Mouse (Mus musculus) liver, adult 2 months (tissue): ENCODE results near the gene Vmn1r38. TPM values are rescaled to one million over a fixed set of nuclear protein-coding genes. Genes with fewer than 3 reads are reported as not detected.
"Not testable (repeated sequence)": the region's sequence is repeated elsewhere in the genome, so short reads cannot be mapped to it uniquely, and the experiment has no call there.

Source experiments
- DNase-seq: peaks from one replicate; pipeline ENCODE4 v3.0.0-alpha.2; 2011; ENCODE audit warnings: low read depth, low spot score; ENCODE audit errors: extremely low read depth
- H3K27ac ChIP-seq: fragments of 200-500 bp; replicated peaks from 2 replicates; pipeline ENCODE4 v1.5.1; 2012; ENCODE audit warnings: low read depth, mild to moderate bottlenecking, control low read depth, inconsistent platforms, low read length; ENCODE audit not compliant: insufficient read depth
- H3K27me3 ChIP-seq: fragments of 200-500 bp; 2 replicates; pipeline ENCODE4 v1.6.1; 2012; ENCODE audit warnings: mild to moderate bottlenecking, moderate library complexity, low read length, inconsistent platforms; ENCODE audit not compliant: control insufficient read depth, insufficient read depth
- H3K36me3 ChIP-seq: fragments of 200-500 bp; 2 replicates; pipeline ENCODE4 v1.6.1; 2012; ENCODE audit warnings: low read length, inconsistent platforms; ENCODE audit not compliant: control insufficient read depth, insufficient read depth
- H3K4me1 ChIP-seq: fragments of 200-500 bp; 2 replicates; pipeline ENCODE4 v1.6.1; 2011; ENCODE audit warnings: low read length; ENCODE audit not compliant: control insufficient read depth, insufficient read depth
- H3K4me3 ChIP-seq: fragments of 200-500 bp; 2 replicates; pipeline ENCODE4 v1.5.1; 2011; ENCODE audit warnings: low read depth, mild to moderate bottlenecking, control low read depth, low read length, moderate library complexity; ENCODE audit not compliant: insufficient read depth
- H3K79me2 ChIP-seq: fragments of 200-500 bp; 2 replicates; pipeline ENCODE4 v1.6.1; 2012; ENCODE audit warnings: inconsistent platforms, mild to moderate bottlenecking, low read length, moderate library complexity; ENCODE audit not compliant: control insufficient read depth, insufficient read depth
- H3K9ac ChIP-seq: fragments of 200-500 bp; 2 replicates; pipeline ENCODE4 v1.6.1; 2012; ENCODE audit warnings: low read depth, mild to moderate bottlenecking, control low read depth, inconsistent platforms, low read length
- CTCF ChIP-seq: fragments of 200-500 bp; IDR thresholded peaks from 2 replicates; pipeline ENCODE4 v1.5.1; 2011; ENCODE audit warnings: low read depth, low read length, control low read depth
- POLR2A ChIP-seq: fragments of 200-500 bp; IDR thresholded peaks from 2 replicates; pipeline ENCODE4 v1.6.1; 2011; ENCODE audit warnings: low read length, control low read depth; ENCODE audit not compliant: insufficient read depth; ENCODE audit errors: extremely low read depth
- WGBS: fragments of 180-500 bp; shearing (Covaris S2); methylation state at CpG from one replicate; pipeline ENCODE4 v1.1.7; 2018; 5-methylcytosine and 5-hydroxymethylcytosine counted together
- polyA plus RNA-seq: library from polyadenylated mRNA; depleted of rRNA; stranded (reverse); fragments of >200 nt; gene quantifications from 2 replicates; pipeline ENCODE4 v1.2.3, GENCODE M21; 2012; rRNA removed
- total RNA-seq: library from RNA; depleted of rRNA; stranded (reverse); fragments of >200 nt; gene quantifications from 2 replicates; pipeline ENCODE4 v1.2.3, GENCODE M21; 2014; rRNA removed

Gene Vmn1r38
- total RNA-seq (not detected in 2 replicates), polyA plus RNA-seq (not detected in 2 replicates)

- not testable (repeated sequence) for H3K4me1 ChIP-seq, H3K27ac ChIP-seq, H3K36me3 ChIP-seq, H3K27me3 ChIP-seq, H3K4me3 ChIP-seq, H3K9ac ChIP-seq, DNase-seq, H3K79me2 ChIP-seq
Measured at GRCm38 (mm10) chr6:66782527-66782926, at the start of gene Vmn1r38. TSS of gene Vmn1r38 (minus strand) at chr6:66782627.

- TF ChIP-seq CTCF, result no peak
- TF ChIP-seq POLR2A, result no peak
- 87% methylated on average over 2 of the region's 2 CpGs for WGBS
- Histone ChIP-seq H3K4me3 (no peak within 1 kb of the TSS), H3K27me3 (no peaks in the 10 kb centered on the region), H3K79me2 (no peaks in the 10 kb centered on the region), H3K36me3 (no peaks in the 10 kb centered on the region), H3K9ac (no peak within 1 kb of the TSS), H3K4me1 (no peaks in the 10 kb centered on the region), H3K27ac (no peak within 1 kb of the TSS)
- no peak for DNase-seq
Measured at GRCm38 (mm10) chr6:66810509-66810908, 28.1 kb upstream of the Vmn1r38 start, which contains the start of gene Vmn1r39. TSS of gene Vmn1r39 (minus strand) at chr6:66810609.

- H3K4me3 ChIP-seq, result no peak overlapping the region
- 77% methylated on average over 1 of the region's 1 CpGs for WGBS
- no peaks in the 10 kb centered on the region for H3K36me3 ChIP-seq
- DNase-seq, result no peak
- H3K9ac ChIP-seq, result no peak overlapping the region
- no peaks in the 10 kb centered on the region for H3K79me2 ChIP-seq
- no peaks in the 10 kb centered on the region for H3K27me3 ChIP-seq
- H3K27ac ChIP-seq, result no peak overlapping the region
- no peak for TF ChIP-seq POLR2A
- no peak for TF ChIP-seq CTCF
- H3K4me1 ChIP-seq, result no peaks in the 10 kb centered on the region
Measured at GRCm38 (mm10) chr6:66806311-66806710, 23.9 kb upstream of the Vmn1r38 start.

- Histone ChIP-seq H3K36me3 (no peaks in the 10 kb centered on the region), H3K27ac (no peak overlapping the region), H3K4me3 (no peak overlapping the region), H3K79me2 (no peaks in the 10 kb centered on the region), H3K9ac (no peak overlapping the region), H3K27me3 (no peaks in the 10 kb centered on the region), H3K4me1 (no peaks in the 10 kb centered on the region)
- TF ChIP-seq CTCF, result no peak
- TF ChIP-seq POLR2A, result no peak
- 84% methylated on average over 3 of the region's 3 CpGs for WGBS
- DNase-seq, result no peak
Measured at GRCm38 (mm10) chr6:66805713-66806112, 23.3 kb upstream of the Vmn1r38 start.

GRCm38 (mm10) chr6:66729082-66729481, 53.3 kb downstream of the Vmn1r38 start, which contains the start of gene Vmn1r37:
TSS of gene Vmn1r37 (plus strand) at chr6:66729382.
- H3K4me3 ChIP-seq, H3K4me1 ChIP-seq, H3K27ac ChIP-seq, H3K36me3 ChIP-seq, H3K79me2 ChIP-seq, H3K27me3 ChIP-seq, H3K9ac ChIP-seq, DNase-seq: not testable (repeated sequence)

Other genes with a start within 250 kb of the Vmn1r38 start
- 2.1 and 4.6 TPM in 2 replicates for gene Mad2l1, start 247.2 kb downstream of the Vmn1r38 start, total RNA-seq
- gene Mad2l1, start 247.2 kb downstream of the Vmn1r38 start, polyA plus RNA-seq, result 0.57 and 0.65 TPM in 2 replicates
- not detected in 2 replicates for gene Vmn1r32, start 222.5 kb downstream of the Vmn1r38 start, total RNA-seq
- not detected in 2 replicates for gene Vmn1r32, start 222.5 kb downstream of the Vmn1r38 start, polyA plus RNA-seq
- gene Vmn1r33, start 164.3 kb downstream of the Vmn1r38 start, total RNA-seq, result not detected in 2 replicates
- gene Vmn1r33, start 164.3 kb downstream of the Vmn1r38 start, polyA plus RNA-seq, result not detected in 2 replicates
- not detected in 2 replicates for gene Vmn1r34, start 138.7 kb downstream of the Vmn1r38 start, total RNA-seq
- not detected in 2 replicates for gene Vmn1r34, start 138.7 kb downstream of the Vmn1r38 start, polyA plus RNA-seq
- not detected in 2 replicates for gene Vmn1r35, start 96.7 kb downstream of the Vmn1r38 start, total RNA-seq
- not detected in 2 replicates for gene Vmn1r35, start 96.7 kb downstream of the Vmn1r38 start, polyA plus RNA-seq
- gene Vmn1r36, start 63.5 kb downstream of the Vmn1r38 start, total RNA-seq, result not detected in 2 replicates
- not detected in 2 replicates for gene Vmn1r36, start 63.5 kb downstream of the Vmn1r38 start, polyA plus RNA-seq
- gene Vmn1r37, start 53.2 kb downstream of the Vmn1r38 start, total RNA-seq, result not detected in 2 replicates
- not detected in 2 replicates for gene Vmn1r37, start 53.2 kb downstream of the Vmn1r38 start, polyA plus RNA-seq
- not detected in 2 replicates for gene Vmn1r39, start 28.0 kb upstream of the Vmn1r38 start, total RNA-seq
- gene Vmn1r39, start 28.0 kb upstream of the Vmn1r38 start, polyA plus RNA-seq, result not detected in 2 replicates
- 24.4 and 28.7 TPM in 2 replicates for gene Gng12, start 113.8 kb upstream of the Vmn1r38 start, total RNA-seq
- 14.1 and 18.7 TPM in 2 replicates for gene Gng12, start 113.8 kb upstream of the Vmn1r38 start, polyA plus RNA-seq